Mouse (Mus musculus) ES-Bruce4 (cell line): Measurements from ENCODE around the gene Pard3. TPM values are rescaled to one million over a fixed set of nuclear protein-coding genes. Genes with fewer than 3 reads are reported as not detected.

ENCODE experiments used
- H3K27ac ChIP-seq: 2 replicates; pipeline ENCODE4 v1.5.1; 2012; ENCODE audit warnings: low read length, inconsistent platforms; ENCODE audit not compliant: insufficient read depth
- H3K27me3 ChIP-seq: 2 replicates; pipeline ENCODE4 v1.6.1; 2012; ENCODE audit warnings: mild to moderate bottlenecking, low read length, inconsistent platforms; ENCODE audit not compliant: control insufficient read depth, poor library complexity, insufficient read depth, severe bottlenecking
- H3K36me3 ChIP-seq: 2 replicates; pipeline ENCODE4 v1.6.1; 2012; ENCODE audit warnings: inconsistent platforms, mild to moderate bottlenecking, low read length, moderate library complexity; ENCODE audit not compliant: control insufficient read depth, poor library complexity, insufficient read depth, severe bottlenecking
- H3K4me1 ChIP-seq: one replicate; pipeline ENCODE4 v1.8.1; 2011; ENCODE audit warnings: low read length; ENCODE audit not compliant: control insufficient read depth, insufficient read depth
- H3K4me3 ChIP-seq: 2 replicates; pipeline ENCODE4 v1.5.1; 2011; ENCODE audit warnings: low read depth, mild to moderate bottlenecking, low read length
- H3K9ac ChIP-seq: 2 replicates; pipeline ENCODE4 v1.6.1; 2012; ENCODE audit warnings: low read depth, mild to moderate bottlenecking, inconsistent platforms; ENCODE audit not compliant: poor library complexity, severe bottlenecking
- H3K9me3 ChIP-seq: replicated peaks from 2 replicates; pipeline ENCODE4 v1.6.1; 2012; ENCODE audit warnings: mild to moderate bottlenecking, low read length, inconsistent platforms; ENCODE audit not compliant: control insufficient read depth, poor library complexity, insufficient read depth, severe bottlenecking
- CTCF ChIP-seq: IDR thresholded peaks from one replicate; pipeline ENCODE4 v1.8.1; 2011; ENCODE audit warnings: low read depth, low read length
- EP300 ChIP-seq: IDR thresholded peaks from 2 replicates; pipeline ENCODE4 v1.6.1; 2011; ENCODE audit warnings: low read depth, low read length; ENCODE audit not compliant: insufficient read depth
- POLR2A ChIP-seq: IDR thresholded peaks from one replicate; pipeline ENCODE4 v1.8.1; 2011; ENCODE audit warnings: low read length; ENCODE audit not compliant: insufficient read depth
- polyA plus RNA-seq: library from polyadenylated mRNA; stranded (reverse); fragments of >200 nt; gene quantifications from 2 replicates; pipeline ENCODE4 v1.2.4, GENCODE M21; 2011; ENCODE audit warnings: low read depth; ENCODE audit not compliant: missing spikeins, insufficient read depth, insufficient read length

Pard3 gene
- polyA plus RNA-seq, 1 experiment, result 38.0 TPM

- Histone ChIP-seq H3K9me3 (peaks cover 13% of the 10 kb centered on the region), H3K9ac (no peak overlapping the region), H3K27me3 (no peaks in the 10 kb centered on the region), H3K27ac (no peak overlapping the region), H3K4me1 (no peaks in the 10 kb centered on the region), H3K36me3 (no peaks in the 10 kb centered on the region), H3K4me3 (no peak overlapping the region)
- no peak for TF ChIP-seq EP300
- no peak for TF ChIP-seq CTCF
- TF ChIP-seq POLR2A, result no peak
Measured at GRCm38 (mm10) chr8:127123391-127123790, 59.7 kb downstream of the Pard3 start.

DNA sequence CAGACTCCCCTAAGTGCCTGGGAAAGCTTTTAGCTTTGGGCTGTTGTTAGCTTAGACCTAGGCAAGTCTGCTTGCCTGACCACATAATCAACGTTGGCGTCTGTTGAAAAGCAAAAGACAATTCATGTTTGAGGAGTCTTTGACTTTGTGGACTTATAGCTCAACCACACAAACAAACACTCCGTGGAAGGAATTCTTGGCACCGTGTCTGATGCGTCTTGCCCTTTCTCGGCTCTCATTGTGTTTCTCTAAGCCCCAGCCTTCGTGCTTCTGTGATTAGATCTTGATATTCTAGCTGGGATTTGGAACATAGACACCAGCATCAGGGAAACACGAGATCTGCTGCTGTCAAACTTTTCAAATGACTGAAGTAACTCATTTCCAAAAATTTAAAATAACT lies 61.1 kb downstream of the Pard3 start:
- Histone ChIP-seq H3K9me3 (peaks cover 1% of the 10 kb centered on the region; the same call in 1 of the 2 replicates), H3K4me3 (no peak overlapping the region), H3K36me3 (no peaks in the 10 kb centered on the region), H3K4me1 (no peaks in the 10 kb centered on the region), H3K9ac (no peak overlapping the region), H3K27me3 (no peaks in the 10 kb centered on the region), H3K27ac (peak overlapping the region; percentile 71)
- TF ChIP-seq EP300 (no peak), CTCF (no peak), POLR2A (no peak)

DNA sequence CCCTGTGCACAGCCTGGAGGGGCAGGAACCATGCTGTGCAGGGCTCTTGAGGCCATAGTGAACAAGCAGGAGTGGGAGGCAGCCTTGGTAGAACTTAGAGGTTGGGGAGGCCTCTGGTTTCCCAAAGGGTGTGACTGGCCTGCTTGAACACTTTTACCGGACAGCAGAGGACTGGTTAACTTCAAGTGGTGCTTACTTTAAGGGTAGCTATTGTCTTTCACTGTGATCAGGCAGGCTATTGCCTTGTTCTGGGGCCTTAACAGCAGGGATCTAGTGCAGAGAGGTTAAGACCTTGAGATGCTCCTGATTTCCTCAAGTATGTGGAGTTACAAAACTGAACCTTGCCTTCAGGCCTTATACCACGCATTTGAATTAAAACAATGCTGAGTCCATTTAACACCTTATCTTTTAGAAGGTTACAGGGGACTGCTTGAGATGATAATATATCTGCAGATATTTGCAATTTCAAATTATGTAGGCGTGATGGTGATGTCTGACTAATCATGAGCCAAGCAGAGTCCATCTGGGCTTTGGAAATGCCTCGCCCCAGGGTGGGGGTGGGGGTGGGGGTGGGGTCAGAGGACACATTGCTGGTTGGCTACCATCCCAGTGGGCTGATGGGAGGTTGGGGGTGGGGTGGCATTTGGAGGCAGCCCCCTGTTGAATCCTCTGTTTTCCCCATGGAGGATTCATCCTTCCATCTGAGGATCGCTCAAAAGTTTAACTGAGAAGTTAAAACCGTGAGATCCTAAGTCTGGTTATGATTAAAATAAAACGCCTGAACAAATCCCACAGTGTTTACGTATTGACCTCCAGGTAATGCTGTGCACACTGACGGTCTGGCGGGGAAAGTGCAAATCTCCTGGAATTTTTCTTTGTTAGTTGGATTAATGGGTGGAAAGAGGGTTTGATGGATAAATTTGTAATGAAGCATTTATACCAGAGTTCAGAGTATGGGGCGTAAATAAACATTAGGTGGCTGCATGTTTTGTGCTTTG lies 62.3 kb downstream of the Pard3 start:
- H3K9me3 ChIP-seq, result no peaks in the 10 kb centered on the region
- no peaks in the 10 kb centered on the region for H3K4me1 ChIP-seq
- H3K9ac ChIP-seq, result peak overlapping the region; percentile 78
- TF ChIP-seq CTCF (no peak), EP300 (0 out of 2 replicates have a peak, but pooled peaks have one; percentile 38)
- peak overlapping the region; percentile 92 for H3K27ac ChIP-seq
- no peaks in the 10 kb centered on the region for H3K27me3 ChIP-seq
- peak overlapping the region; percentile 50; the same call in 1 of the 2 replicates for H3K4me3 ChIP-seq
- no peaks in the 10 kb centered on the region for H3K36me3 ChIP-seq

DNA sequence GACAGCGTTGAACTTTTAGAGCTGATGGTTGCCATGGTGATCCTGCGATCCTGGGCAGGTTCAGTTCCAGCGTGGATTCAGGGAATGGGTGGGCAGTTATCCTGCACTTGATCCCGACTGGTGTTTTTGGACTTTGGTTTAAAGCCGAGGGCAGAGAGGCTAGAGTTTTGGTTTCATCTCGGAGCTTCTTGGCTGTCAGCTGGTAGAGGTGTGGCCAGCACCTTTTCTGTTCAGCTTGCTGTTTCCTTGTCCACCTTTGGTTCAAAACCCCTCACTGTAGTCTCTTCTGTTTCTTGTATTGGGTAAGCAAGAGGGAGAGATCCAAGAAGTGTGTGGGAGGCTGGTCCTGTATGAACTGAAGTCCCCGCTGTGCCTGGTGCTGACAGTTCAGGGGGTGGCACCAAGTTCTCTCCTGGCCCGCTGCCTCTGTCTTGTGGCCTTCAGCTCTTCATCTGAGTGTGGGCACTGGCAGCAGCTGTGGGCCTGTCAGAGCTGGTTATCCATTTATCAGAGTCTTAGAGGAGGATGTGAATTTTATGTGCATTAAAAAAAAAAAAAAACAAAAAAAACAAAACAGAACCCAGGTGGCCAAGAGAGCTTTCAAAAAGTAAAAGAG lies 65.2 kb downstream of the Pard3 start:
- H3K27me3 ChIP-seq, result no peaks in the 10 kb centered on the region

GRCm38 (mm10) chr8:127134327-127134726 lies 70.6 kb downstream of the Pard3 start:
- Histone ChIP-seq H3K36me3 (no peaks in the 10 kb centered on the region), H3K4me3 (no peak overlapping the region), H3K9me3 (no peaks in the 10 kb centered on the region), H3K4me1 (no peaks in the 10 kb centered on the region), H3K9ac (no peak overlapping the region), H3K27ac (no peak overlapping the region), H3K27me3 (no peaks in the 10 kb centered on the region)
- TF ChIP-seq CTCF, result no peak

More for the DNA sequence above, 65.2 kb downstream of the Pard3 start:
- Histone ChIP-seq H3K27ac (no peak overlapping the region), H3K9me3 (no peaks in the 10 kb centered on the region), H3K4me1 (no peaks in the 10 kb centered on the region), H3K9ac (no peak overlapping the region), H3K4me3 (no peak overlapping the region), H3K36me3 (no peaks in the 10 kb centered on the region)
- TF ChIP-seq CTCF (no peak), POLR2A (no peak), EP300 (no peak)

DNA sequence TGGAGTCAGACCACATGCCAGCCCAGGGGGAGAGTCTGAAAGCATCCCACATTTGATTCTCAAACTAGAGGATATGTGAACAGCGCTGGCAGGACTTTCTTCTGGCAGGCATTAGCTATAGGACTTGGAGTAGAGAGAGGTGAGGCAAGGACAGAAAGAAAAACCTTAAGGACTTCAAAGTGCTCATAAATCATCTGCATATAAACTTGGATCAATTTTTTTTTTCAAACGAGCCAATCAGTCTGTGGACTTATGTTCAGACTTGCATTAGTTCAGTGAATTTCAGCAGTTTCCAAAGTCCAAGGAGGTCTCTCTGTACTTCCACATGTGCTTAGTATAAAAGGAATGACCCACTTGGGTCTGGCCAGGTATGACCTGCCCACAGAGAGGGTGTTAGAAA lies 72.5 kb downstream of the Pard3 start:
- Histone ChIP-seq H3K27ac (no peak overlapping the region), H3K9me3 (no peaks in the 10 kb centered on the region), H3K4me1 (no peaks in the 10 kb centered on the region), H3K36me3 (no peaks in the 10 kb centered on the region), H3K4me3 (no peak overlapping the region), H3K27me3 (no peaks in the 10 kb centered on the region), H3K9ac (no peak overlapping the region)
- TF ChIP-seq CTCF (no peak), POLR2A (no peak), EP300 (no peak)
